Mouse (Mus musculus): Measurements from ENCODE around the gene Acbd4. TPM values are rescaled to one million over a fixed set of nuclear protein-coding genes. Genes with fewer than 3 reads are reported as not detected.

Acbd4 gene
- total and polyA plus RNA-seq, 3 experiments, result 16.6 to 18.3 TPM; not detected in 1

GRCm38 (mm10) chr11:103076581-103076980 is 24.9 kb upstream of the Acbd4 start:
- Histone ChIP-seq H3K4me1 (ENCODE audit: control insufficient read depth in 1 of 2, insufficient read depth in 2 of 2, low read length in 2 of 2) (no peaks in the 10 kb centered on the region), H3K27me3 (ENCODE audit: control insufficient read depth in 1 of 2, insufficient read depth in 2 of 2, low read length in 2 of 2) (no peaks in the 10 kb centered on the region), H3K79me2 (ENCODE audit: control insufficient read depth, insufficient read depth, low read length, poor library complexity) (no peaks in the 10 kb centered on the region), H3K9ac (ENCODE audit: control insufficient read depth, low read depth, low read length, poor library complexity, severe bottlenecking) (no peak overlapping the region), H3K4me3 (ENCODE audit: control insufficient read depth in 1 of 2, insufficient read depth in 1 of 2, low read depth in 2 of 2, low read length in 2 of 2) (no peak overlapping the region), H3K36me3 (ENCODE audit: control insufficient read depth in 1 of 2, insufficient read depth in 2 of 2, low read length in 2 of 2) (no peaks in the 10 kb centered on the region), H3K9me3 (replicated peaks; ENCODE audit: insufficient read depth, low read length) (no peaks in the 10 kb centered on the region), H3K27ac (ENCODE audit: control insufficient read depth, low read depth, low read length) (no peak overlapping the region)
- TF ChIP-seq MXI1 (IDR thresholded peaks at IDR 0.05; ENCODE audit: low read depth, low read length) (no peak), TCF12 (IDR thresholded peaks at IDR 0.05; ENCODE audit: low read depth, low read length) (no peak), NELFE (IDR thresholded peaks at IDR 0.05; ENCODE audit: low read depth, low read length) (no peak)
- no peak for DNase-seq (ENCODE audit: low read depth, low spot score)

- Histone ChIP-seq H3K27ac (ENCODE audit: control insufficient read depth, low read depth, low read length) (no peak overlapping the region), H3K79me2 (ENCODE audit: control insufficient read depth, insufficient read depth, low read length, poor library complexity) (no peaks in the 10 kb centered on the region), H3K9me3 (replicated peaks; ENCODE audit: insufficient read depth, low read length) (no peaks in the 10 kb centered on the region), H3K36me3 (ENCODE audit: control insufficient read depth in 1 of 2, insufficient read depth in 2 of 2, low read length in 2 of 2) (no peaks in the 10 kb centered on the region), H3K4me1 (ENCODE audit: control insufficient read depth in 1 of 2, insufficient read depth in 2 of 2, low read length in 2 of 2) (no peaks in the 10 kb centered on the region), H3K27me3 (ENCODE audit: control insufficient read depth in 1 of 2, insufficient read depth in 2 of 2, low read length in 2 of 2) (no peaks in the 10 kb centered on the region), H3K4me3 (ENCODE audit: control insufficient read depth in 1 of 2, insufficient read depth in 1 of 2, low read depth in 2 of 2, low read length in 2 of 2) (no peak overlapping the region), H3K9ac (ENCODE audit: control insufficient read depth, low read depth, low read length, poor library complexity, severe bottlenecking) (no peak overlapping the region)
- TF ChIP-seq TBP (IDR thresholded peaks at IDR 0.05; ENCODE audit: low read depth, low read length) (no peak), USF2 (IDR thresholded peaks at IDR 0.05; ENCODE audit: borderline replicate concordance in 1 of 2, insufficient read depth in 1 of 2, low read depth in 1 of 2, low read length in 2 of 2) (no peak), POLR2AphosphoS5 (IDR thresholded peaks at IDR 0.05; ENCODE audit: borderline replicate concordance, low read depth, low read length) (no peak), POLR2AphosphoS2 (IDR thresholded peaks at IDR 0.05; ENCODE audit: low read length) (no peak), MXI1 (IDR thresholded peaks at IDR 0.05; ENCODE audit: low read depth, low read length) (no peak), ZMIZ1 (IDR thresholded peaks at IDR 0.05; ENCODE audit: low read depth, low read length) (no peak), JUND (IDR thresholded peaks at IDR 0.05; ENCODE audit: low read depth, low read length) (no peak), SMC3 (IDR thresholded peaks at IDR 0.05; ENCODE audit: low read depth, low read length) (no peak), USF1 (IDR thresholded peaks at IDR 0.05; ENCODE audit: low read depth, low read length) (no peak), HCFC1 (IDR thresholded peaks at IDR 0.05; ENCODE audit: low read depth, low read length) (no peak), CHD2 (IDR thresholded peaks at IDR 0.05; ENCODE audit: low read length) (no peak), CTCF (IDR thresholded peaks at IDR 0.05 in 2 of 3, conservative IDR thresholded peaks at IDR 0.05 in 1 of 3; ENCODE audit: control insufficient read depth in 1 of 3, insufficient read depth in 1 of 3, low read depth in 2 of 3, low read length in 3 of 3, poor library complexity in 1 of 3, severe bottlenecking in 1 of 3) (no peak), TAL1 (IDR thresholded peaks at IDR 0.05; ENCODE audit: low read length) (no peak), NRF1 (IDR thresholded peaks at IDR 0.05; ENCODE audit: insufficient read depth, low read depth, low read length, poor library complexity, severe bottlenecking) (no peak), ZC3H11A (IDR thresholded peaks at IDR 0.05; ENCODE audit: low read depth, low read length) (no peak)
- no peak for DNase-seq (ENCODE audit: low read depth, low spot score)
Observed at GRCm38 (mm10) chr11:103078131-103078530, 23.4 kb upstream of the Acbd4 start.

All from MEL (cell line).